Mouse (Mus musculus) olfactory bulb, adult 2 months (tissue): Measurements from ENCODE around the gene Stxbp2.

Source experiments
- CTCF ChIP-seq: fragments of 200-500 bp; IDR thresholded peaks from 2 replicates; pipeline ENCODE4 v1.5.1; 2012; ENCODE audit warnings: low read depth, mild to moderate bottlenecking, low read length, moderate library complexity; ENCODE audit not compliant: insufficient read depth
- POLR2A ChIP-seq: fragments of 200-500 bp; IDR thresholded peaks from 2 replicates; pipeline ENCODE4 v1.6.1; 2012; ENCODE audit warnings: mild to moderate bottlenecking, low read depth, low read length, moderate library complexity; ENCODE audit not compliant: insufficient read depth

DNA sequence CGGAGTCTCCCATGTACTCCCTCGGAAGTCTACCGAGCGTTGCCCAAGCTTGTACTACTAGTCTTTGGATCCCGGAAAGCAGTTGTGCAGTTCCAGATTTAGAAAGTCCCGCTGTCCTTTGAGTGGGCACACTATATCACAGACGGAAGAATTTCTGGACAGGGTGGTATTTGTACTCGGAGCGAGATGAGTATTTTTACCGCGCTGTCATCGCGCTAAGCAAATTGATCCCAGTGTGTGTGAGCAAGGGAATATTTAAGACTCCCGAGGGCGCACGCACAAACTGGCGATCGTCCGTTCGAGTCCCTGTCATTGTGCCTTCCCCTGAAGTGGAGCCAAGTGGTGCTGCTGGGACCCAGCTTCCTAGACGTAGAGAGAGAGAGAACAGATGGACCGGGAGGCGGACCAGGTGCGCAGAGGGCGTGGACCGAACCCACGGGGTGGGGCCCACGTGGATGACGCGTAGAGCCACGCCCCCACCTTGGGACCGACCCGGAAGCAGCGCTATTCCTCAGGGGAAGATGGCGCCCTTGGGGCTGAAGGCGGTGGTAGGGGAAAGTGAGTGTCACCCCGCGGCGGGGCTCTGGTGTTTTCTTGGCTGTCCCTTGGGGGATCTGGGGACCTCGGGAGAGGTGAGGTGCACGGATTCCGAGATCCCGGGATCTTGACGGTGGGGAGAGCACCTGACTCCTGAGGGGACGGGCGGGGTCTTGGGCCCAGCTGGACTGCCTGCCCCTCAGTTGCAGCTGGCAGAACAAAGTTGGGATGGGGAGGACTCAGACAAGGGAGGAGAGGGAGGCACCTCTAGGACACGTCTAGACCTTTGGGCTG is at the start of gene Stxbp2:
- TF ChIP-seq CTCF = no peak
- TF ChIP-seq POLR2A = peak; percentile 17; the same call in 1 of the 2 replicates
